Mouse (Mus musculus) heart, adult 11 months (tissue): ENCODE measurements around the gene Clec3b.

ENCODE experiments used
- DNase-seq: peaks from one replicate; pipeline ENCODE4 v3.0.0; 2022

Clec3b gene

DNA sequence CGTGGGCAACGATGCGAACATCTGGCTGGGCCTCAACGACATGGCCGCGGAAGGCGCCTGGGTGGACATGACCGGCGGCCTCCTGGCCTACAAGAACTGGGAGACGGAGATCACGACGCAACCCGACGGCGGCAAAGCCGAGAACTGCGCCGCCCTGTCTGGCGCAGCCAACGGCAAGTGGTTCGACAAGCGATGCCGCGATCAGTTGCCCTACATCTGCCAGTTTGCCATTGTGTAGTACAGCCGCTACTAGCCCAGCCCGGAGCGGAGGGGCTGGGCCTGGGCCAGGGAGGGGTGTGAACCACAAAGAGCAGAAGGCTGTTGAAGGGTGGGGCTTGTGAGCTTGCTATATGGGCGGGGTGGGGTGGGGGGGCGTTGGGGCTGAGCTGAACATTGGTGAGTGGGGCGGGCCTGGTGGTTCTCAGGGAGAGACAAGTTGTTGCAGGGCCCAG, 6.2 kb downstream of the Clec3b start:
- DNase-seq = peak; percentile 98

GRCm38 (mm10) chr9:123157699-123158098, 7.0 kb downstream of the Clec3b start:
- DNase-seq = peak; percentile 96

DNA sequence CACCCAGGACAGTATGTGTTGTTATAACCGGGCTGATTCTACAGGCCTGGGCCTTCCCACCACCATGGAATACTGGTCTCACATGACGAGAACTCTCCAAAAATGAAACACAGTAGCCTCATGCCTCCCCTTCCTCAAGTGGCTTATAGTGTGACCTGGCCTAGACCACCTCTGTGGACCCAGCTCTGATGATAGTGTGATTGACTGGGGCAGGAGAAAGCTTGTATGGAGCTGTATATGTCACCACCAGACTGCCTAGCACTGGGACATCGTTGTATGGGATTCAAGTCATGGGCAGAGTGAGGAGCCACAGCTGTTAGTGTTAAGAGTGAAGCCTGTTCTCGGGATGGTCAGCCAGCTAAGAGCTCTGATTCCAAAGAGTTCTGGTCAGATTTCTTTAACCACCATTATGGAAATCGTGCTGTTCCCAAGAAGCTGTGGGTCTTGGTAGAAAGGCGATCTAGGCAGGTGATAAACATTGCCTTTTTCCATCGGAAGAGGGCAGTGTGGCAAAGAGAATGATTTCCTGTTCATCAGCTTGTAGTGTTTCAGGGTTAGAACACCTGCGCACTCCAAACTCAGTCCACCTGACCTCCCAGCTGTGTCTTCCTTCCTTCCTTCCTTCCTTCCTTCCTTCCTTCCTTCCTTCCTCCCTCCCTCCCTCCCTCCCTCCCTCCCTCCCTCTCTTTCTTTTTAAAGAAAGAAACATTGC, 7.5 kb downstream of the Clec3b start:
- DNase-seq = peak; percentile 93

DNA sequence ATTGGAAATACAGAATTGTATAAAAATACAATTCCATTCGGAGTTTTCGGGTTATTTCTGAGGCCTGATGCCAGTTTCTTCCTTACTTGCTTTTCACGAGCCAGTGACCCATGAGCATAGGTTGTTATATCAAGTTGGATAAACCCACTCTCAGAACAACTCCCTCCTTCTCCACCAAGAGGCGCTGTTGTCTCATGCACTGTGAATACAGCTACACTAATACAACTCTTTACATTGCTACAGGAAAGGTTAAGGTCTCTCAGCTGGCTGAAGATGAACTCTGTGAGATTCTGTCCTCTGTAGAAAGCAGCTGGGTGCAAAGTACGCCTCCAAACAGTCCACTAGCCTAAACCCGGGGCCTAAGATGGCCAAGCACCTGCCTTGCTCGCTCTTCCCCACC, 8.6 kb downstream of the Clec3b start:
- peak; percentile 91 for DNase-seq

DNA sequence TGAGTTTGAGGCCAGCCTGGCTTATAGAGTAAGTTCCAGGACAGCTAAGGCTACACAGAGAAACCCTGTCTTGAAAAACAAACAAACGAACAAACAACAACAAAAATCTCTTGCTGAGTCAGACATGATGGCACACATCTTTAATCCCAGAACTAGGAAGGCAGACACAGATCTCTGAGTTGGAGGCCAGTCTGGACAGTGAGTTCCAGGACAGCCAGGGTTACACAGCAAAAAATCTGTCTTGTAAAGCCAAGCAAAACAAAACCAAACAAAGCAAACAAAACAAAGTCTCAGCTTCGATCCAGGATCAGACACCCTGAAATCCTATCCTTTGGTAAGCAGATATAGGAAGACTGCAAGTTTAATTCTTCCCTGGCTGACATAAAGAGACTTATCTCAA, 11.0 kb downstream of the Clec3b start:
- DNase-seq = peak; percentile 79

- peak; percentile 89 for DNase-seq
These were observed 12.4 kb downstream of the Clec3b start for GRCm38 (mm10) chr9:123162985-123163694.

- DNase-seq = no peak
These were observed 15.2 kb downstream of the Clec3b start for GRCm38 (mm10) chr9:123165781-123166443.

DNA sequence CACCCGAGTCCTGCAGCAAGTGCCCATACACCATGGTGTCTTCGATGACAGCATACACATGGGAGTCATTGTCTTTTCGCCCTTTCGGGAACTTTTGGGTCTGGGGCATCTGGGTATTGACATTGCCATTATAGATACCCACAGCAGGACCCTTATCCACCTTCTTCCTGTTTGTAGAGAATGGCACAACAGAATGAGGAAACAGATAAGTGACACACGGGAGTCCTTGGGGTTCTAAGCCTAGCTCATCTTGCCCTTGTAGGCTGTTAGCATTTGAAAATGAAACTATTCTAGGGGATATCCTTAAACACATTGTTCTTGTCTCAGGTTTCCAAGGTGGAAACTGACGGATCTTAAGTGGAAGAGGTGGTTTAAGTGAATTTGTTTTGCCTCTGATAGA, 23.0 kb downstream of the Clec3b start:
- no peak for DNase-seq

DNA sequence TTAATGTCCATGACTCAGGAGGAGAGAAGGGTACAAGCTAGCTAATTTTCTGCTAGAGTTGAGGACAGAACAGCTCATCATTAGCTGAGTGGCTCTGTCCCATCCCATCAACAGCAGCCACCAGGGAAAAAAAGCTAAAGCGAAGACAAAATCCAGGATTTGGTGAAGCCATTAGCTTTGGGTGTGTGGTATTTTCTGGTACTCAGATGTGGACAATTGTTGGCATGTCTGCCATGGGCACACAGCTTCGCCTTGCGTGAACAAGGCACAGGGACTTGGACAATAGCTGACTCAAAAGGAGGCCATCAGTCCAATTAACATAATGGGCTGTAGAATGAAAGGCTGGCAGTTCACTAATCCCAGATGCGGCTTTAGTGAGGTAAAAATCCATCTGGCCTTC, 23.6 kb downstream of the Clec3b start:
- DNase-seq = no peak

DNA sequence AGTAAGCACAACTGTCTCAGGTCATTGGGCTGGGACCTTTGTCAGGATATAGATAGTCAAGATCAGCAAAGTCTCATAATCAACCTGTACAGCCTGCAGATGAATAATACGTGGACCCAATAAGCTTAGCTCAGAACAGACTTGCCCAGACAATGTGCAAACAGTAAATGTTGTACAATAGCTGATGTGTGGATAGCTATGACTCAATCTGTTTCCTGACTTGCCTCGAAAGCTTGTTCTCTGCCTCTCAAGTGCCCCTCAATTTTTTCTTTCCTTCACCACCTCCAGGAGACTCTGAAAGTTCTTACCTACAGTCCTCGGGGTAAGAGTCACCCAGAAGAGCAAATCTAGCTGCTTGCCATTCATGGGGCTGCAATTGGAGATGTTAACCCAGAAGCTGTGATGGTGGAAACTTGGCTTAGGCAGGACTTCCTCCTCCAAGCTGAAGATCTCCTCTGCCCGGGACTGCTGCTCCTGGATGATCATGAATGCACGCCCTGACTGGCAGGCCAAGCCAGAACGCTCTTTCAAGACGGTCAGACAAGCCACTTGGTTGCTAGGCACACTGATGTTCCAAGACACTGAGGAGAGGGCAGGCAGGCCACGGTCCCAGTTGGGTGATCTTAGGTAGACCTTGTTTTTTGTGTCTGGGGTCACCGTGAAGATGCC, 26.8 kb downstream of the Clec3b start:
- peak; percentile 74 for DNase-seq

DNA sequence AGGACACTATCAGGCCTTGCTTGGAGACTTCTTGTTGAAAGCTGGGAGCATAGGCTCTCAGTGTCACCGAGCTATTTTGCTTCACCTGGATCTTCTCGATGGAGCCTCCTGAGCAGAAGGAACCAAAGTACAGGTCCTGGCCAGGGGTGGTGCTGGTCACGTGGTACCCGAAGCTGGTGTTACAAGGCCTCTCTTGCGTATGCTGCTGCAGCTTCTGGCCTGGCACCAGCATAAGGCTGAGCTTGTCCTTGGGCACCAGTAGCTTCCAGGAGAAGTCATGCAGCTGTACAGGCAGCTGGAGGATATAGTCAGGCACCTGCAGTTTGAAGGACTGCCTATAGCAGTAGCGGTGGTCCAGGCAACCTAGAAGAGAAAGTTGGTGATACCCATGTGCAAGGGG, 29.3 kb downstream of the Clec3b start:
- DNase-seq = peak; percentile 78

DNA sequence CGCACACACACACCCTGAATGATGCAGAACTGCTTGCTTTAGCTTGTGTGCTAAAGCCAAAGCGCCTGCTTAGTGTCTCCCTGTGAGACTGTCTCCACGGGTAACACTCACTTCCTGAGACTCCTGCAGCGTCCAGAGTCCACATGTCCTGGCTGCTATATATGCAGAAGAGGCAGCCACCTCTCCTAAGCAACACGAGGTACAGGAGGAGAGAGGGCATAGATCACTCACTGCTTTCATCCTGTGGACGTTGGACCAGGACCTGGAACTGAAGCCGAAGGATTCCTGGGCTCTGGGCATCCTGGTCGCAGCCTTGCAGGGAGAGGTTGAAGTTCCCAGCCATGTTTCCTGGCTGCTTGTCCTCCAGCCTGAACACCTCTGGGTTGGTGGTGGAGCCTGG, 32.5 kb downstream of the Clec3b start:
- DNase-seq = no peak

DNA sequence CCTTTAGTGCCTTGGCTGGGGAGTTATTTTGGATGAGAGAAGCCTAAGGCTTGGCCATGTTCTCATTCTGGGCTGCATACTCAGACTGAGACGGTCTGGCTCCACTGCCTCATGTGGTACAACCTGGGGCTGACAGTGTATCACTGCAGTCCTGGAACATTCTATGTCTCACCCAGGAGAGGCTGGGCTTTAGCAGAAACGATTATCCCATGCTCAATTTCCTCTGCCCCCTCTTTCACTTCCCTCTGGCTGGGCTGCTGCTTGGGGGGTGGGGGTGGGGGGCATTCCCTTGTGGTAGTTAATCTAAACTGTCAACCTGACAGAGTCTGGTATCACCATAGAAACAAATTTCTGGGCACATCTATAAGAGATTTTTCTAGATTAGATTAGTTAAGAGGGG, 34.8 kb downstream of the Clec3b start:
- DNase-seq = peak; percentile 24

DNA sequence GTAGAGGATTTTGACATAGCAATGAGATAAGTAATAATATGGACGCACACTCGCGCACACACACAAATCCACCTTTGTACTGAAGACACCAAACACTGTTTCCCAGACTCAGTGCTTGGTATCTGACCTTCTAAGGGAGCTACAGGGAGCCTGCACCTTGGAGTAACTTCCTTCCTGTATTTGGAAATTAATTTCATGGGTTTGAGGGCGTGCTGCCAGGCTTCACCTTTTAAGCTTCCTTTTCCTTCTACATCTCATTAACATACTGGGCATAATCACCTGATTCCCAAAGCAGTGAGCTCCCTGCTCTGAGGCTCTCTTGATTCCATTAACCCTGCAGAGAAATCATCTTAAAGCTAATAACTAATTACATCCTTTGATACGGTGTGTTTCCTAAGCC, 35.4 kb downstream of the Clec3b start:
- peak; percentile 52 for DNase-seq

DNA sequence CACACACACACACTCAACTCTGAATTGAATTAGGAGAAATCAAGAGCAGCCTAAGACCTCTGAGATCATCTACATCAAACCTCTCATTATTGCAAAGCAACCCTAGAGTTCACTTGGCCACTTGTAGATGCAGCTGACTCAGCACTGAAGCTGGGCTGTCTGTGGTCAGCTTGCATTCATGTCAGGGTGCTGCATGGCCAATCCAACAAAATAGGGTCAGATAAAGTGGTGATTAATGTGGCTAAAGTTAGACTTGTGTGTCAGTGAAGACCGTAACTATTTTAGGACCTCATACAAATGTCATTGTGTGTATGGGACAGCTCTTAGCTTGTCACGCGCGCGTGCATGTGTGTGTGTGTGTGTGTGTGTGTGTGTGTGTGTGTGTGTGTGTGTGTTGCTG, 36.8 kb downstream of the Clec3b start:
- DNase-seq = peak; percentile 61

DNA sequence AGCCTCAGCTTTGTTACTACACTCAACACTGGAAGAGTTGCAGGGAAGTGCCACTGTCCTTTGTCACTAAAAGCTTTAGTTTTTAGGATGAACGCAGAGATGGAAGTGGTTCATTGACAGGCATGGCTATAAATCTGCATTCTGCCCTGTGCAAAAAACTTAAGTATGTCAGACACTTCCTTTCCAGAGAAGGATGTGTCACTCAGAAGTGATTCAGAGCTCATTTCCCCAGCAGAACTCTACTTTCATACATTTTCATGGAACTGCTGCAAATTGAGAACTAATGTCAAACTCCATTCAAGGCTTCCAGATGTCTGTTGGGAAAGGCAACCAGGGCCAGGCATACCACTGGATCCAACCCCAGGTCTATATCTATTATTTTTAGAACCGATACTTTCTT, 37.5 kb downstream of the Clec3b start:
- DNase-seq = no peak

- DNase-seq = peak; percentile 64
These were observed 49.4 kb downstream of the Clec3b start for GRCm38 (mm10) chr9:123200116-123200515.

- peak; percentile 54 for DNase-seq
These were observed 55.8 kb downstream of the Clec3b start for GRCm38 (mm10) chr9:123206526-123206925.

- DNase-seq = peak; percentile 83
These were observed 56.2 kb downstream of the Clec3b start for GRCm38 (mm10) chr9:123206948-123207347.
